8 mouse cellular contexts compared by ENCODE assay signal in genomic region chr15:84829416-84829815, GRCm38 (mm10). TPM values are rescaled to one million over a fixed set of nuclear protein-coding genes. Genes with fewer than 3 reads are reported as not detected.
A peak's percentile ranks its signal among the peaks of the same experiment; 100 is the strongest.
DNase-seq lines count a peak whose midpoint lies in the region; ATAC-seq and TF ChIP-seq lines count a peak whose summit lies in the region.

No protein-coding gene starts in this region.

- intact Hi-C loops in left cerebral cortex, adult 2 months (cut with DNase I), result no loop called here

- H3K27me3 ChIP-seq in hindbrain, embryonic 14.5 days (ENCODE audit: control insufficient read depth, insufficient read depth, low read length), result no peaks in the 10 kb centered on the region

- H3K9ac ChIP-seq in hindbrain, embryonic 14.5 days, result no peak overlapping the region

- no peaks in the 10 kb centered on the region for H3K36me3 ChIP-seq in hindbrain, embryonic 14.5 days (replicated peaks; ENCODE audit: control insufficient read depth, insufficient read depth)

- no peak for TF ChIP-seq POLR2A in brain, embryonic 14.5 days (IDR thresholded peaks at IDR 0.05; ENCODE audit: borderline replicate concordance, extremely low read depth, insufficient read depth, insufficient read length, poor library complexity, severe bottlenecking)

- DNase-seq in ES-CJ7 (ENCODE audit: low read depth, low spot score), result peak; percentile 89
- DNase-seq in brain, embryonic 14.5 days (ENCODE audit: low read depth), result peak; percentile 80
- peak; percentile 53 to 58 for DNase-seq in frontal cortex, postnatal 36 days (ENCODE audit: low spot score in 2 of 2)
- peak; percentile 71 for DNase-seq in hindbrain, embryonic 14.5 days (ENCODE audit: low spot score)
- peak; percentile 56 to 60 for DNase-seq in left cerebral cortex, adult 2 months (ENCODE audit: extremely low spot score in 1 of 2, low spot score in 2 of 2)
- DNase-seq in right cerebral cortex, postnatal 25 days, result peak; percentile 36
- peak; percentile 70 to 82 for DNase-seq in urinary bladder, postnatal 36 days (ENCODE audit: low spot score in 2 of 2)

- no peaks in the 10 kb centered on the region for H3K9me3 ChIP-seq in hindbrain, embryonic 14.5 days (ENCODE audit: control insufficient read depth, low read length)

- H3K27ac ChIP-seq in hindbrain, embryonic 14.5 days, result peak overlapping the region; percentile 9; the same call in 1 of the 2 replicates
- H3K27ac ChIP-seq in left cerebral cortex, adult 2 months, result no peak overlapping the region

- WGBS in hindbrain, embryonic 14.5 days, result 22% methylated on average over 15 of the region's 15 CpGs

- peak; percentile 49 for TF ChIP-seq CTCF in brain, embryonic 14.5 days (IDR thresholded peaks at IDR 0.05; ENCODE audit: borderline replicate concordance, extremely low read depth, insufficient read depth, insufficient read length)
- TF ChIP-seq CTCF in left cerebral cortex, adult 2 months (IDR thresholded peaks at IDR 0.05), result peak; percentile 63

- 0 out of 2 replicates have a peak, but pooled peaks have one; percentile 40 for ATAC-seq in hindbrain, embryonic 14.5 days (ENCODE audit: low FRiP score)
- ATAC-seq in megakaryocyte, adult 5-6 weeks (ENCODE audit: poor library complexity, severe bottlenecking), result peak; percentile 62; the same call in 1 of the 2 replicates

- H3K4me2 ChIP-seq in hindbrain, embryonic 14.5 days (replicated peaks), result no peak overlapping the region

- no peak overlapping the region for H3K4me3 ChIP-seq in hindbrain, embryonic 14.5 days (replicated peaks; ENCODE audit: low read length)
- H3K4me3 ChIP-seq in left cerebral cortex, adult 2 months, result no peak overlapping the region

- peaks cover 45% of the 10 kb centered on the region for H3K4me1 ChIP-seq in hindbrain, embryonic 14.5 days (replicated peaks; ENCODE audit: control insufficient read depth, insufficient read depth, low read length)

RNA-seq across cellular contexts. Expression of gene Phf21b, which starts 26.4 kb away (rescaled TPM):
- polyA plus RNA-seq in brain, embryonic 14.5 days (2012; rRNA removed), result 105 and 130 TPM in 2 replicates
- polyA plus RNA-seq in hindbrain, embryonic 14.5 days (2014; fragmentation: Nextera tagmentation; extraction: Ambion mirVana), result 5.8 and 8.8 TPM in 2 replicates
- total RNA-seq in left cerebral cortex, adult 2 months (2021), result 10 to 100 TPM; 18.8 to 31.9 TPM
- 0.09 and 0.14 TPM in 2 replicates for total RNA-seq in megakaryocyte, adult 5-6 weeks (2015)
- 0.22 and 0.69 TPM in 2 replicates for total RNA-seq in megakaryocyte, adult 5-6 weeks (2017)

Comparison
In these comparisons a context has a peak if more than half of its experiments do, and no peak if none do; other contexts are left out.
1. DNase-seq: peak in every context shown above with its lines; median percentile 89 in ES-CJ7; 80 in brain, embryonic 14.5 days; 76 in urinary bladder, postnatal 36 days; 71 in hindbrain, embryonic 14.5 days; 58 in left cerebral cortex, adult 2 months; 56 in frontal cortex, postnatal 36 days; 36 in right cerebral cortex, postnatal 25 days.
2. RNA of gene Phf21b, which starts 26.4 kb away (total RNA-seq): 18.8 to 31.9 TPM in left cerebral cortex, adult 2 months; 0.09 to 0.69 TPM in megakaryocyte, adult 5-6 weeks; every median in the first group is over 10 times any median in the second.